Mouse (Mus musculus): ENCODE measurements around the gene Capn9. TPM values are rescaled to one million over a fixed set of nuclear protein-coding genes. Genes with fewer than 3 reads are reported as not detected.
A peak's percentile ranks its signal among the peaks of the same experiment; 100 is the strongest.

Capn9 gene
- polyA plus RNA-seq, 1 experiment from 2014 or later: 1.6 TPM

DNA sequence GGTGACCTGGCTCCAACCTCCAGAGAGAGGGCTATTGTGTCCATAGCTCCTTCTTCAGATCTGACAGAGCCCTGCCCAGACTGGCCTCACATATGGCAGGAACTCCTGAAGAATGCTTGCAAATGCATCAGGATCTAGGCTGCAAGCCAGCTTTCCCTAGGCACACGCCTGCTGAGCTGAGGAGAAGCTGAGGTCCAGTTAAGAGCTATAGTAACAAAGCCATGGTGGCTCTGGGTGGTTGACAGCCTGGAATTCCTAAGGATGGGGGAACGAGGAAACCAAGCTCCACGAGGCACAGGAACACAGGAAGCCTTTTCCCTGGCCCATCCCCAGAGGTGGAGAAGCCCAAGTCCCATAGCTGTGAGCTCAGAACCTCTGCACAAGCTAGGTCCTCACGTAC, 76.6 kb downstream of the Capn9 start:
- H3K9me3 ChIP-seq: no peaks in the 10 kb centered on the region
- peak overlapping the region; percentile 84 for H3K27ac ChIP-seq
- ATAC-seq: peak; percentile 44
- WGBS: 24% methylated on average over 4 of the region's 4 CpGs
- 0 out of 2 replicates have a peak overlapping the region, but pooled peaks have one; percentile 22 for H3K4me2 ChIP-seq (replicated peaks)
- no peaks in the 10 kb centered on the region for H3K27me3 ChIP-seq (replicated peaks)
- peaks cover 43% of the 10 kb centered on the region for H3K4me1 ChIP-seq (replicated peaks)
- H3K36me3 ChIP-seq: no peaks in the 10 kb centered on the region
- no peak overlapping the region for H3K9ac ChIP-seq
- no peak overlapping the region for H3K4me3 ChIP-seq (replicated peaks)

DNA sequence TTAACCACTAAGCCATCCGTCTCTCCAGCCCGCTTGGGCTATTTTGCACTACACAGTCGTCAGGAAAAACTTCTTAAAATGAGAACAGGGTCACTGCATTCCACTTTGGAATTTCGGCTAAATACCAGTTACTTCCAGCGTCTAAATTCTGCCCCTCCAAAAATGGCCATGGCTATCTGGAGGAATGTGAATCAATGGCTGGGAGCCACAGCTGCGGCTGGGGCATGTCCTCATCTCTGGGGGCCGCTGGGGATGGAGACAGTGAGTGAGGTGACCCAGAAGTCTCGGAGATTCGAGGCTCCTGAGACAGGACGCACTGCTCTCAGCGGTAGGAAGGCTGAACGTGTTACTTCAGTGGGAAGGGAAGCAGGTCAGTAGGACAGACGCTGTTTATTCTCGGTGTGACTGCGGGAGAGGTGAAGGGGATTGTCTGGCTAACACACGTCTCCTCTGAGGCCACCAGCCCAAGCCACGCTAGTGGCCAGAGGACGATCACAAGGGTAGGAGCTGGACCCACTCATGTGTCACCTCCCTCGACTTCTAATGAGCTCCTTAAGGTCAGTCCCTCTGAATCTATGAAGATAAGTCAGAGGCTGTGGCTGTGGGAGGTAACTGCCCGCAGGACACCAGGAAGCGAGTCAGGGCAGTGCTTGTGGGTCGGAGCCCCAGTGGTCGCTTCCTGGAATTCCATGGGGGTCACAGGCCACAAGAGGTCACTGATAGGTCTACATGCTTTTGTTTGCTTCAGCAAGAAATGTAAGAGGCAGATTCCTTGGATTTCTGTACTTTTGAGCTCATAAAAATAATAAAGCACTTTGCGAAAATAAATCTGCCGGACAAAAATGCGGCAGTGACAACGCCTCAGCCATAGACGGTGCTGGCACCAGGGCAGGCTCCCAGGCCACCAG, 77.9 kb downstream of the Capn9 start:
- Histone ChIP-seq H3K4me1 (replicated peaks) (peaks cover 50% of the 10 kb centered on the region), H3K9me3 (no peaks in the 10 kb centered on the region), H3K27me3 (replicated peaks) (no peaks in the 10 kb centered on the region), H3K27ac (peak overlapping the region; percentile 84), H3K4me3 (replicated peaks) (no peak overlapping the region), H3K36me3 (no peaks in the 10 kb centered on the region), H3K9ac (no peak overlapping the region), H3K4me2 (replicated peaks) (0 out of 2 replicates have a peak overlapping the region, but pooled peaks have one; percentile 2)
- WGBS: 55% methylated on average over 28 of the region's 28 CpGs
- no peak for ATAC-seq

DNA sequence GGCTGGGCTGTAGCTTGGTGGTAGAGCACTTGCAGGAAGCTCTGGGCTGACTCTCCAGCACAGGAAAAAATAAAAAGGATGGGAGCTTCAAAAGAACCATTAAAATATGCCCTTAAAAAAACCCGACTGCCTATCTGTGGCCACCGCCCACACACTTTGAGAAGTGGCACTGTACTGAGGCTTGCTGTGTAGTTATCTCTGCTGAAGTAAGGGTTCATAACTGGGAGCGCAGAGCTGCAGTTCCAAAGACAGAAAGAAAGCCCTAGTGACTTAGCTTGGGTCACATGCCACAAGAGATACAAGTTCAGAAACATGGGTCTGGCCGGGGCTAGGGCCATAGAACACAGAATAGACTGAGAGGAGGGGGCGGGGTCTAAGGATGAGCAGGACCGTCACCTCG, 82.0 kb downstream of the Capn9 start:
- H3K27ac ChIP-seq: 0 out of 2 replicates have a peak overlapping the region, but pooled peaks have one; percentile 34
- H3K9ac ChIP-seq: no peak overlapping the region
- no peak overlapping the region for H3K4me2 ChIP-seq (replicated peaks)
- H3K27me3 ChIP-seq (replicated peaks): no peaks in the 10 kb centered on the region
- 74% methylated on average over 7 of the region's 7 CpGs for WGBS
- no peaks in the 10 kb centered on the region for H3K36me3 ChIP-seq
- ATAC-seq: peak; percentile 20; the same call in 1 of the 2 replicates
- peaks cover 58% of the 10 kb centered on the region for H3K4me1 ChIP-seq (replicated peaks)
- no peaks in the 10 kb centered on the region for H3K9me3 ChIP-seq
- H3K4me3 ChIP-seq (replicated peaks): no peak overlapping the region

DNA sequence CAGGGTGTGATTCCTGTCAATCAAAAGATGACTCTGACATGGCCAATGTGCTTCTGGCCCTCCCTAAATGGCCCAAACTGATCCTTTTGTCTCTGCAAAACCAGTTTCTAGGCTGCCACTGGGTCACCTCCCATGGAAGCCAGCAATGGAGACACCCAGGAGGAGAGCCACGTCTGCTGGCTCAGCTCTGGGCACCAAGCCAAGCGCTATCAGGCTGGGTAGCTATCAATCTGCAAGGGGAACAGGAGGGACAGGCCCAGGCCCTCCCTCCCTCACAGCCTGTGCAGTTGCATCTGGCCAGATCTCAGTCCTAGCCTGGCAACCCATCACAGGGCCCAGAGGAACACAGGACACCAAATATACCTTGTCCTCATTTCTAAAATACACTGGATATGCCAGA, 82.5 kb downstream of the Capn9 start:
- no peaks in the 10 kb centered on the region for H3K9me3 ChIP-seq
- 28% methylated on average over 2 of the region's 2 CpGs for WGBS
- H3K27ac ChIP-seq: 0 out of 2 replicates have a peak overlapping the region, but pooled peaks have one; percentile 34
- H3K9ac ChIP-seq: no peak overlapping the region
- ATAC-seq: peak; percentile 79
- no peak overlapping the region for H3K4me3 ChIP-seq (replicated peaks)
- H3K36me3 ChIP-seq: no peaks in the 10 kb centered on the region
- no peak overlapping the region for H3K4me2 ChIP-seq (replicated peaks)
- H3K27me3 ChIP-seq (replicated peaks): no peaks in the 10 kb centered on the region
- peaks cover 55% of the 10 kb centered on the region for H3K4me1 ChIP-seq (replicated peaks)

DNA sequence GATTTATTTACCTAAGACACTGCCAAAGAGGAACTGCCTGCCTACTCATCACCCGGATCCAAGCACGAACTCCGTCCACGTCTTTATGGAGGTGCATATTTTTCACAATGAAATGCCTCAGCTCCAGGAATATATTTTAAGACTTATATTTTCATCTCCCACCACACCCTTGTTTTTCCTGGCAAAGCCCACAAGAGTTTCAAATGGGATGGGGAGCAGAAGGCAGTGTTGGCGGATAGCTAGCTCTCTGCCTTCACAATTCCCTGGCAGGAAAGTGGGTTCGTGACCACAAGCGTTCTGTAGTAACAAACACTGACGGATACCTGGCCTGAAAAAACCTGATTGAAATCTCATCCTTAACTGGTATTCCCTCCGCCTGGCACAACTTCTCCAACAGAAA, 85.9 kb downstream of the Capn9 start:
- 20% methylated on average over 9 of the region's 9 CpGs for WGBS
- no peaks in the 10 kb centered on the region for H3K36me3 ChIP-seq
- H3K4me1 ChIP-seq (replicated peaks): peaks cover 40% of the 10 kb centered on the region
- no peaks in the 10 kb centered on the region for H3K9me3 ChIP-seq
- peak overlapping the region; percentile 74 for H3K4me2 ChIP-seq (replicated peaks)
- H3K27me3 ChIP-seq (replicated peaks): no peaks in the 10 kb centered on the region
- ATAC-seq: no peak
- H3K27ac ChIP-seq: no peak overlapping the region
- H3K9ac ChIP-seq: peak overlapping the region; percentile 89
- H3K4me3 ChIP-seq (replicated peaks): peak overlapping the region; percentile 82

DNA sequence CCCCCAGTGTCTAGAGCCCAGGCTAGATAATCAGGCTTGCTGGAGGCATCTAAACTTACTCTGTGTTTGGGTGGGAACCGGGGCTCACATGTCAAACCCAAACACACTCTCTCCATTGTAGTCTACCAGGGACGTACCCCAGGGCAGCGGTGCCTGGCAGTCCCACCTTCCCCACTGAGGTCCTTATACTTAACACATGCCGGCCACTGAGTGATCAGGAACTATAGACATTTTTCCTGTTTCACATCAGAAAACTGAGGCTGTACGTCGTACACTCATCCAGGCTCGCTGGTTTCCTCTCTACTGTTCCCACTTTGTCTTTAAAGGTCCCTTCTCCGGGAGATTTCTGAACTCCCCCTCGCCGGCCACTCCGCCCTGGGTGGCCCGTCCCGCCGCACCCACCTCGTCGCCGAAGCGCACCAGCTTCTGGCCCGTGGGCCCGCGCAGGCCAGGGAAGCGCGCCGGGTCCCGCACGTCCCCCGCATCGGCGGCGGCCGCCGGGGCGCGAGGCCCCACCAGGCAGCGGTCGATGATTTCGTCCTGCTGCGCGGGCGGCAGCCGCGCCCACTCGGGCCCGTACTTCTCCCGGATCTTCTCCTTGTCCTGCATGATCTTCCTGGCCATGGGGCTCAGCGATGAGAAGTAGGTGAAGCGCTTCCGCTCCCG, 86.7 kb downstream of the Capn9 start:
- H3K9me3 ChIP-seq: no peaks in the 10 kb centered on the region
- peak overlapping the region; percentile 93 for H3K27ac ChIP-seq
- no peaks in the 10 kb centered on the region for H3K27me3 ChIP-seq (replicated peaks)
- peaks cover 39% of the 10 kb centered on the region for H3K4me1 ChIP-seq (replicated peaks)
- peak overlapping the region; percentile 82 for H3K4me3 ChIP-seq (replicated peaks)
- H3K36me3 ChIP-seq: no peaks in the 10 kb centered on the region
- peak overlapping the region; percentile 89 for H3K9ac ChIP-seq
- peak; percentile 57 for ATAC-seq
- WGBS: under 1% methylated on average over 49 of the region's 49 CpGs
- H3K4me2 ChIP-seq (replicated peaks): peak overlapping the region; percentile 74

DNA sequence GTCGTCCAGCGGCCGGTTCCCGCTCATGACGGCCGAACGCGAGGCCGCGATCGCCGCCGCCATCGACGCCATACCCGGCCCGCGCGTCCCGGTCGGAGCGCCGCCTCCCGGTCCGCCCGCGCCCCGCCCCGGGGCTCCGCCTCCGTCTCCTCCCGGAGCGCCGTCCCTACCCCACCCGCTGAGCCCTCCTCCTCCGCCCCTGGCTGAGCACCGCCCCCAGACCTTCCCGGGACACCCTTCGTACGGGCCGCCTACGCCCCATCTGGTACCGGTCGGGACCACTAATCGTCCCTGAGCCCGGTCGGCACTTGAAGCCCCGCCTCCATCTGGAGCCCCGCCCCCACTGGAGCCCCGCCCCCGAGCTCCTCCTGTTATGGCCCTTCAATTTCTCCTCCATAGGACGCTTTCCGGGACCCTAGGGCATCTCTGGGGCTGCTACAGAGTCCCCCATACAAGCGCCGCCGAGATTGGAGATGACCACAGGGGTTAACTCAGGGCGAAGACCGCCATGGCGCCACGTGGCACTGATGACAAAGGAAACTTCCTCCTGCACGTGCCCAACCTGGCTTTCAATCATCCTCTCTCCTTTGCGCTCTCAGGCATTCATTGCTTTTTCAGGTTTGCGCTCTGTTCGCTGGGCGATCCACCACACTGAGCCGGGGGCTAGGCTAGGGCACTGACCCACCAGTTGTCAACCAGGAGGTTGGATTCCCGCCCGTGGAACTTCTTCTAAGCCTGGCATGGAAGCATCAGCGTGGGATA, 87.4 kb downstream of the Capn9 start, which contains the start of gene 2310022B05Rik:
Gene 2310022B05Rik, minus strand, starts transcription at position 258 of the 762 bp plus-strand sequence.
- Histone ChIP-seq H3K9ac (peak within 1 kb of the TSS; percentile 89), H3K4me1 (replicated peaks) (peaks cover 33% of the 10 kb centered on the region), H3K27ac (peak within 1 kb of the TSS; percentile 93), H3K36me3 (no peaks in the 10 kb centered on the region), H3K27me3 (replicated peaks) (no peaks in the 10 kb centered on the region), H3K4me2 (replicated peaks) (peak within 1 kb of the TSS; percentile 74), H3K4me3 (replicated peaks) (peak within 1 kb of the TSS; percentile 82), H3K9me3 (no peaks in the 10 kb centered on the region)
- 1% methylated on average over 59 of the region's 69 CpGs for WGBS
- ATAC-seq: peak; percentile 93

DNA sequence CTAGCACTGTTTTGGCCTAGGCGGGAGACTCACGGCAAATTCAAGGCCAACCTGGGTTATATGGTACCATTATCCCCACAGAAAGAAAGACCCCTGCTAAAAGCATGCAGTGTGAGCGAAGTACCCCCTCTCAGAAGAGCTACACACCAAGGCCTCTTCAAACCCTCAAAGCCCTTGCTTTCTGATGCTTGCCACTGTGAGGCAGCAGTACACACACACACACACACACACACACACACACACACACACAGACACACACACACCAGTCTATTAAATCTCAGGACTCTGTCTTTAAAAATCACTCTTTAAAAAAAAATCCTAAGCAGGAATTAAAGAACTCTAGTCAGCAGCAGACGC, 87.9 kb downstream of the Capn9 start:
- WGBS: 30% methylated on average over 4 of the region's 4 CpGs
- H3K9ac ChIP-seq: peak overlapping the region; percentile 89
- no peaks in the 10 kb centered on the region for H3K36me3 ChIP-seq
- H3K9me3 ChIP-seq: no peaks in the 10 kb centered on the region
- no peaks in the 10 kb centered on the region for H3K27me3 ChIP-seq (replicated peaks)
- peaks cover 30% of the 10 kb centered on the region for H3K4me1 ChIP-seq (replicated peaks)
- peak overlapping the region; percentile 74 for H3K4me2 ChIP-seq (replicated peaks)
- peak overlapping the region; percentile 82 for H3K4me3 ChIP-seq (replicated peaks)
- H3K27ac ChIP-seq: peak overlapping the region; percentile 93
- no peak for ATAC-seq

DNA sequence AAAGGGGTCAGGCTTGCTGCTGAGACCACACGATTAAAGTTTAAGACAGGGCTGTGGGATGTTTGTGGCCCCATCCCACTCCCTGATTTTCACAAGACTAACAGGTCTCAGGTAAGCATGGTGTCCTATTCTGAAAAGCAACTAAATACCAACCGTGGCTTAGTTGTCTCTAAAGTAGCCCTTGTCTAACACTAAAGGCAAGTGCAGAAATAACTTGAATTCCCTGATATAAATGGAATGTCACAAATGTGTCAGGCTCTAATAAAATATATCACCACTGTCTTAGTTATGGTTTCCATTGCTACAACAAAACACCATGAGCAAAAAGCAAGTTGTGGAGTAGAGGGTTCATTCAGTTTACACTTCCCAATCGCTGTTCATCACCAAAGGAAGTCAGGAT, 88.5 kb downstream of the Capn9 start:
- no peak overlapping the region for H3K9ac ChIP-seq
- no peaks in the 10 kb centered on the region for H3K9me3 ChIP-seq
- no peak for ATAC-seq
- H3K4me1 ChIP-seq (replicated peaks): peaks cover 27% of the 10 kb centered on the region
- no peak overlapping the region for H3K4me3 ChIP-seq (replicated peaks)
- 0 out of 2 replicates have a peak overlapping the region, but pooled peaks have one; percentile 74 for H3K4me2 ChIP-seq (replicated peaks)
- WGBS: 65% methylated on average over 3 of the region's 3 CpGs
- no peaks in the 10 kb centered on the region for H3K27me3 ChIP-seq (replicated peaks)
- H3K27ac ChIP-seq: peak overlapping the region; percentile 93
- H3K36me3 ChIP-seq: no peaks in the 10 kb centered on the region
